Mouse (Mus musculus): ENCODE results near the gene D5Ertd579e. TPM values are rescaled to one million over a fixed set of nuclear protein-coding genes. Genes with fewer than 3 reads are reported as not detected.

The D5Ertd579e gene
- polyA plus RNA-seq, 1 experiment from 2014 or later, result 25.9 TPM

DNA sequence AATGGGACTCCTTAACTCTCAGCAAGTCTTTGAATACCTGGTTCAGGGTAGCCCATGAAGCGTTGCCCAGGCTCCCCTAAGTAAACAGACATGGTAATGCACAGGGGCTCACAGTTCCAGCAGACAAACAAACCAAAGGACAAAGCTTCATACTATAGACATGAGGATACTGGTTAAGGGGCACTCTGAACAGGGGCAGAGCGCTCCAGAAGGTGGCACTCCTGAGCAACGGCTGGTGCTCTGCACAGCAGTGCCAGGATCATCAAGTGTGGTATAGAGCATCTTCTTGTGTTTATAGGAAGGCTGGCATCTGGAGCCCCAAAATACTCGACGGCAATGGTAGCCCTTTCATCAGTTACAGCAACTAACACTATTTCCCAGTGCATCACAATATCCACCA, 92.8 kb downstream of the D5Ertd579e start:
- H3K27me3 ChIP-seq (replicated peaks; ENCODE audit: control insufficient read depth, insufficient read depth, low read length), result no peaks in the 10 kb centered on the region
- H3K4me2 ChIP-seq (ENCODE audit: low read length), result no peak overlapping the region
- no peak overlapping the region for H3K9ac ChIP-seq (ENCODE audit: low read depth, low read length)
- H3K4me1 ChIP-seq (ENCODE audit: control insufficient read depth, insufficient read depth, low read depth, low read length), result no peaks in the 10 kb centered on the region
- 86% methylated on average over 5 of the region's 5 CpGs for WGBS
- ATAC-seq, result peak; percentile 74; the same call in 1 of the 2 replicates
- no peak overlapping the region for H3K4me3 ChIP-seq (ENCODE audit: low read length)
- H3K36me3 ChIP-seq (ENCODE audit: control insufficient read depth, insufficient read depth, low read length), result peaks cover 31% of the 10 kb centered on the region
- H3K27ac ChIP-seq (ENCODE audit: low read depth, low read length), result no peak overlapping the region
- no peaks in the 10 kb centered on the region for H3K9me3 ChIP-seq (ENCODE audit: control insufficient read depth, low read length)

- WGBS, result 89% methylated on average over 9 of the region's 9 CpGs
- H3K9me3 ChIP-seq (ENCODE audit: control insufficient read depth, low read length), result no peaks in the 10 kb centered on the region
- ATAC-seq, result no peak
- H3K4me2 ChIP-seq (ENCODE audit: low read length), result no peak overlapping the region
- no peak overlapping the region for H3K27ac ChIP-seq (ENCODE audit: low read depth, low read length)
- no peaks in the 10 kb centered on the region for H3K27me3 ChIP-seq (replicated peaks; ENCODE audit: control insufficient read depth, insufficient read depth, low read length)
- H3K4me1 ChIP-seq (ENCODE audit: control insufficient read depth, insufficient read depth, low read depth, low read length), result no peaks in the 10 kb centered on the region
- H3K36me3 ChIP-seq (ENCODE audit: control insufficient read depth, insufficient read depth, low read length), result peaks cover 31% of the 10 kb centered on the region
- no peak overlapping the region for H3K4me3 ChIP-seq (ENCODE audit: low read length)
- no peak overlapping the region for H3K9ac ChIP-seq (ENCODE audit: low read depth, low read length)
These were observed 93.8 kb downstream of the D5Ertd579e start for GRCm38 (mm10) chr5:36602028-36602427.

- no peaks in the 10 kb centered on the region for H3K9me3 ChIP-seq (ENCODE audit: control insufficient read depth, low read length)
- H3K4me2 ChIP-seq (ENCODE audit: low read length), result no peak overlapping the region
- no peak overlapping the region for H3K27ac ChIP-seq (ENCODE audit: low read depth, low read length)
- ATAC-seq, result no peak
- no peak overlapping the region for H3K4me3 ChIP-seq (ENCODE audit: low read length)
- no peaks in the 10 kb centered on the region for H3K27me3 ChIP-seq (replicated peaks; ENCODE audit: control insufficient read depth, insufficient read depth, low read length)
- H3K36me3 ChIP-seq (ENCODE audit: control insufficient read depth, insufficient read depth, low read length), result peaks cover 25% of the 10 kb centered on the region
- no peak overlapping the region for H3K9ac ChIP-seq (ENCODE audit: low read depth, low read length)
- H3K4me1 ChIP-seq (ENCODE audit: control insufficient read depth, insufficient read depth, low read depth, low read length), result no peaks in the 10 kb centered on the region
- 96% methylated on average over 7 of the region's 7 CpGs for WGBS
These were observed 94.3 kb downstream of the D5Ertd579e start for GRCm38 (mm10) chr5:36601492-36601891.

DNA sequence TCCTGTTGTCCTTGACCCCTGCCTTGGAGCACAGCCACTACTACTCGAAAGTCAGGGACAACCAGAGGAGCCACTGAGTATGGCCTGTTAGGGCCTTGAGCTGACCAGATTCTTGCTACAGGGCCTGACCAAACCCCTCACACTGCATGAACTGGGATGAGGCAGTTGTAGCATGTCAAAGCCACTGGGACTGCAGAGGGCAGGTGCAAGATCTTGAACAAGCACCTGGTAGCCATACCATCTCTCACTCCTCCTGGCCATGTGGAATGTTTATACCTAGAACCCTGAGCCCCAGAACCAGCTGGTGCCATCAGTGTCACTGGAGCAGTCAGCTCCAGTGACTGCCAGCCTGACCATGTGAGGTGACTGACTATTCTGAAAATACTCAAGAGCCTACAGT, 96.9 kb downstream of the D5Ertd579e start:
- H3K9me3 ChIP-seq (ENCODE audit: control insufficient read depth, low read length), result no peaks in the 10 kb centered on the region
- ATAC-seq, result no peak
- H3K9ac ChIP-seq (ENCODE audit: low read depth, low read length), result no peak overlapping the region
- 100% methylated on average over 1 of the region's 1 CpGs for WGBS
- peaks cover 24% of the 10 kb centered on the region for H3K36me3 ChIP-seq (ENCODE audit: control insufficient read depth, insufficient read depth, low read length)
- H3K4me3 ChIP-seq (ENCODE audit: low read length), result no peak overlapping the region
- no peak overlapping the region for H3K4me2 ChIP-seq (ENCODE audit: low read length)
- H3K4me1 ChIP-seq (ENCODE audit: control insufficient read depth, insufficient read depth, low read depth, low read length), result no peaks in the 10 kb centered on the region
- no peak overlapping the region for H3K27ac ChIP-seq (ENCODE audit: low read depth, low read length)
- H3K27me3 ChIP-seq (replicated peaks; ENCODE audit: control insufficient read depth, insufficient read depth, low read length), result no peaks in the 10 kb centered on the region

DNA sequence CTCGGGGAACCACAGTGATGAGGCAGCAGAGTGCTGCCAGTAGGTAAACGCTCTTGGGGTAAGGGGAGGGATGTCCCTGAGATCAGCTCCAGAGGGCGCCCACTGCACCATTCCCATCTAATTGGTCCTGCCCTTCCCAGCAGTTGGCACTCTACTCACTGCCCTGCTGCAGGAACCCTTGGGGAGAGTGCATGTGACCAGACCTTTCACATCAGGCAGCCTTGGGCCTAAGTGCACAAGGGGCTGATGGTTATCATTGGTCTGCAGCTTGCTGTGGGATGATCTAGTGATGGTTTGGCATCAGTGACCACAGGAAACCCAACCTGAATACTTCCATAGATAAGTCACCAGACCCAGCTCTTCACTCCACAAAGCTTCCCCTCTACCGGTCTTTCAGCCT, 98.2 kb downstream of the D5Ertd579e start:
- no peak overlapping the region for H3K4me2 ChIP-seq (ENCODE audit: low read length)
- H3K9me3 ChIP-seq (ENCODE audit: control insufficient read depth, low read length), result no peaks in the 10 kb centered on the region
- no peak overlapping the region for H3K27ac ChIP-seq (ENCODE audit: low read depth, low read length)
- no peaks in the 10 kb centered on the region for H3K4me1 ChIP-seq (ENCODE audit: control insufficient read depth, insufficient read depth, low read depth, low read length)
- H3K4me3 ChIP-seq (ENCODE audit: low read length), result no peak overlapping the region
- no peaks in the 10 kb centered on the region for H3K27me3 ChIP-seq (replicated peaks; ENCODE audit: control insufficient read depth, insufficient read depth, low read length)
- no peak overlapping the region for H3K9ac ChIP-seq (ENCODE audit: low read depth, low read length)
- peaks cover 24% of the 10 kb centered on the region for H3K36me3 ChIP-seq (ENCODE audit: control insufficient read depth, insufficient read depth, low read length)
- ATAC-seq, result no peak
- 44% methylated on average over 4 of the region's 4 CpGs for WGBS

- no peaks in the 10 kb centered on the region for H3K4me1 ChIP-seq (ENCODE audit: control insufficient read depth, insufficient read depth, low read depth, low read length)
These were observed 99.6 kb downstream of the D5Ertd579e start for GRCm38 (mm10) chr5:36596225-36596624.

GRCm38 (mm10) chr5:36595115-36595514, 100.7 kb downstream of the D5Ertd579e start:
- Histone ChIP-seq H3K4me3 (ENCODE audit: low read length) (no peak overlapping the region), H3K4me2 (ENCODE audit: low read length) (no peak overlapping the region), H3K27ac (ENCODE audit: low read depth, low read length) (no peak overlapping the region), H3K4me1 (ENCODE audit: control insufficient read depth, insufficient read depth, low read depth, low read length) (no peaks in the 10 kb centered on the region), H3K27me3 (replicated peaks; ENCODE audit: control insufficient read depth, insufficient read depth, low read length) (no peaks in the 10 kb centered on the region), H3K9me3 (ENCODE audit: control insufficient read depth, low read length) (no peaks in the 10 kb centered on the region), H3K36me3 (ENCODE audit: control insufficient read depth, insufficient read depth, low read length) (peaks cover 8% of the 10 kb centered on the region), H3K9ac (ENCODE audit: low read depth, low read length) (no peak overlapping the region)
- 23% methylated on average over 3 of the region's 3 CpGs for WGBS
- ATAC-seq, result no peak

More at GRCm38 (mm10) chr5:36596225-36596624, 99.6 kb downstream of the D5Ertd579e start:
- Histone ChIP-seq H3K27ac (ENCODE audit: low read depth, low read length) (no peak overlapping the region), H3K36me3 (ENCODE audit: control insufficient read depth, insufficient read depth, low read length) (peaks cover 11% of the 10 kb centered on the region), H3K4me2 (ENCODE audit: low read length) (no peak overlapping the region), H3K9me3 (ENCODE audit: control insufficient read depth, low read length) (no peaks in the 10 kb centered on the region), H3K9ac (ENCODE audit: low read depth, low read length) (no peak overlapping the region), H3K4me3 (ENCODE audit: low read length) (no peak overlapping the region), H3K27me3 (replicated peaks; ENCODE audit: control insufficient read depth, insufficient read depth, low read length) (no peaks in the 10 kb centered on the region)
- no peak for ATAC-seq
- 77% methylated on average over 5 of the region's 5 CpGs for WGBS

- Histone ChIP-seq H3K4me3 (ENCODE audit: low read length) (no peak overlapping the region), H3K4me1 (ENCODE audit: control insufficient read depth, insufficient read depth, low read depth, low read length) (no peaks in the 10 kb centered on the region), H3K9ac (ENCODE audit: low read depth, low read length) (no peak overlapping the region), H3K9me3 (ENCODE audit: control insufficient read depth, low read length) (no peaks in the 10 kb centered on the region), H3K27me3 (replicated peaks; ENCODE audit: control insufficient read depth, insufficient read depth, low read length) (no peaks in the 10 kb centered on the region), H3K27ac (ENCODE audit: low read depth, low read length) (no peak overlapping the region), H3K4me2 (ENCODE audit: low read length) (no peak overlapping the region), H3K36me3 (ENCODE audit: control insufficient read depth, insufficient read depth, low read length) (peaks cover 4% of the 10 kb centered on the region; the same call in 1 of the 2 replicates)
- 79% methylated on average over 3 of the region's 3 CpGs for WGBS
- no peak for ATAC-seq
These were observed 101.5 kb downstream of the D5Ertd579e start for GRCm38 (mm10) chr5:36594344-36594743.

DNA sequence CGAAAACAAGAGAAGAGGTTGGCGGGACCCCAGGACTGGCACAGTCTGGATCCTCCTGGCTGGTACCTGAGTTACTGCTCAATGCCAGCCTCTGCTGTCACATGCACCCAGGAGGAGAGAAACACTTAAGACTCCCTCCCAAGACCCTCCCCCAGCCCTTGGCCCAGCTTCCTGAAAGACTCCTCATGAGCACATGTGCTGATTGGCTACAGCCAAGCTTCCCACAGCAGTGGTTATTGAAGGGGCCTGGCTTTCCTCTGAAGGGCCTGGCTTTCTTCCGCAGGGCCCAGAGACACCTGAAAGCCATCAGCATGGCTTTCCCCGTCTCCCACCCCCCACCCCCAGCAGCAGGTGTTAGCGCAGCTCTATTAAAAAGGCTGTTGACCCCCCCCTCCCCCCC, 102.6 kb downstream of the D5Ertd579e start, which contains the start of gene Tbc1d14:
Gene Tbc1d14, minus strand, starts transcription at position 101 of the 400 bp plus-strand sequence.
- H3K27ac ChIP-seq (ENCODE audit: low read depth, low read length), result no peak within 1 kb of the TSS
- H3K4me2 ChIP-seq (ENCODE audit: low read length), result no peak within 1 kb of the TSS
- H3K4me3 ChIP-seq (ENCODE audit: low read length), result no peak within 1 kb of the TSS
- no peak for ATAC-seq
- no peaks in the 10 kb centered on the region for H3K36me3 ChIP-seq (ENCODE audit: control insufficient read depth, insufficient read depth, low read length)
- H3K9me3 ChIP-seq (ENCODE audit: control insufficient read depth, low read length), result no peaks in the 10 kb centered on the region
- H3K9ac ChIP-seq (ENCODE audit: low read depth, low read length), result no peak within 1 kb of the TSS
- WGBS, result 90% methylated on average over 5 of the region's 5 CpGs
- no peaks in the 10 kb centered on the region for H3K27me3 ChIP-seq (replicated peaks; ENCODE audit: control insufficient read depth, insufficient read depth, low read length)
- no peaks in the 10 kb centered on the region for H3K4me1 ChIP-seq (ENCODE audit: control insufficient read depth, insufficient read depth, low read depth, low read length)

- H3K4me3 ChIP-seq (ENCODE audit: low read length), result no peak overlapping the region
- ATAC-seq, result no peak
- no peaks in the 10 kb centered on the region for H3K36me3 ChIP-seq (ENCODE audit: control insufficient read depth, insufficient read depth, low read length)
- H3K27ac ChIP-seq (ENCODE audit: low read depth, low read length), result no peak overlapping the region
- H3K27me3 ChIP-seq (replicated peaks; ENCODE audit: control insufficient read depth, insufficient read depth, low read length), result no peaks in the 10 kb centered on the region
- no peak overlapping the region for H3K9ac ChIP-seq (ENCODE audit: low read depth, low read length)
- H3K4me1 ChIP-seq (ENCODE audit: control insufficient read depth, insufficient read depth, low read depth, low read length), result no peaks in the 10 kb centered on the region
- no peak overlapping the region for H3K4me2 ChIP-seq (ENCODE audit: low read length)
- WGBS, result 76% methylated on average over 5 of the region's 5 CpGs
- H3K9me3 ChIP-seq (ENCODE audit: control insufficient read depth, low read length), result no peaks in the 10 kb centered on the region
These were observed 105.3 kb downstream of the D5Ertd579e start for GRCm38 (mm10) chr5:36590499-36590920.

Data from hindbrain, embryonic 16.5 days (tissue).